Mouse (Mus musculus): Measurements from ENCODE around the gene Nelfe. TPM values are rescaled to one million over a fixed set of nuclear protein-coding genes. Genes with fewer than 3 reads are reported as not detected.
"Not testable (repeated sequence)": the region's sequence is repeated elsewhere in the genome, so short reads cannot be mapped to it uniquely, and the experiment has no call there.

Nelfe gene
- 10 to 100 TPM; 45.4 to 53.4 TPM for polyA plus RNA-seq (2017; shearing (Covaris generic))

- peak; percentile 98 for ATAC-seq
Observed at GRCm38 (mm10) chr17:34849722-34850516, at the start of gene Nelfe, which contains the start of gene Skiv2l. Nelfe (plus strand) TSS chr17:34850391. Skiv2l (minus strand) TSS chr17:34850210.

GRCm38 (mm10) chr17:34800781-34801305 lies 49.3 kb upstream of the Nelfe start:
- not testable (repeated sequence) for ATAC-seq

GRCm38 (mm10) chr17:34802756-34803155 lies 47.4 kb upstream of the Nelfe start:
- not testable (repeated sequence) for ATAC-seq

GRCm38 (mm10) chr17:34803367-34803766 lies 46.8 kb upstream of the Nelfe start:
- not testable (repeated sequence) for ATAC-seq

- not testable (repeated sequence) for ATAC-seq
Observed at GRCm38 (mm10) chr17:34804301-34804700, 45.9 kb upstream of the Nelfe start, which contains the start of gene Cyp21a1. Cyp21a1 (minus strand) TSS chr17:34804561.

- ATAC-seq, result no peak
Observed at GRCm38 (mm10) chr17:34804871-34805562, 45.2 kb upstream of the Nelfe start.

GRCm38 (mm10) chr17:34807176-34807575 lies 43.0 kb upstream of the Nelfe start:
- ATAC-seq, result no peak

- no peak for ATAC-seq
Observed at GRCm38 (mm10) chr17:34808599-34809205, 41.5 kb upstream of the Nelfe start.

GRCm38 (mm10) chr17:34810411-34810810 lies 39.8 kb upstream of the Nelfe start:
- not testable (repeated sequence) for ATAC-seq

- not testable (repeated sequence) for ATAC-seq
Observed at GRCm38 (mm10) chr17:34810811-34811210, 39.4 kb upstream of the Nelfe start.

GRCm38 (mm10) chr17:34811275-34811674 lies 38.9 kb upstream of the Nelfe start:
- no peak for ATAC-seq

GRCm38 (mm10) chr17:34813747-34814146 lies 36.4 kb upstream of the Nelfe start:
- ATAC-seq, result not testable (repeated sequence)

- ATAC-seq, result no peak
Observed at GRCm38 (mm10) chr17:34814818-34815370, 35.3 kb upstream of the Nelfe start.

GRCm38 (mm10) chr17:34830776-34831175 lies 19.4 kb upstream of the Nelfe start:
- not testable (repeated sequence) for ATAC-seq

- ATAC-seq, result peak; percentile 20
Observed at GRCm38 (mm10) chr17:34836155-34836855, 13.9 kb upstream of the Nelfe start.

- ATAC-seq, result peak; percentile 96
Observed at GRCm38 (mm10) chr17:34836856-34837221, 13.4 kb upstream of the Nelfe start, which contains the start of the genes Stk19 and Dxo. Stk19 (minus strand) TSS chr17:34836945. Dxo (plus strand) TSS chr17:34837019.

- no peak for ATAC-seq
Observed at GRCm38 (mm10) chr17:34837464-34838324, 12.5 kb upstream of the Nelfe start.

- ATAC-seq, result no peak
Observed at GRCm38 (mm10) chr17:34838785-34839184, 11.4 kb upstream of the Nelfe start.

- ATAC-seq, result no peak
Observed at GRCm38 (mm10) chr17:34840736-34841307, 9.4 kb upstream of the Nelfe start.

GRCm38 (mm10) chr17:34844884-34845283 lies 5.3 kb upstream of the Nelfe start:
- no peak for ATAC-seq
